Comparison of ENCODE assay signal across 26 mouse cellular contexts in the genomic region with DNA sequence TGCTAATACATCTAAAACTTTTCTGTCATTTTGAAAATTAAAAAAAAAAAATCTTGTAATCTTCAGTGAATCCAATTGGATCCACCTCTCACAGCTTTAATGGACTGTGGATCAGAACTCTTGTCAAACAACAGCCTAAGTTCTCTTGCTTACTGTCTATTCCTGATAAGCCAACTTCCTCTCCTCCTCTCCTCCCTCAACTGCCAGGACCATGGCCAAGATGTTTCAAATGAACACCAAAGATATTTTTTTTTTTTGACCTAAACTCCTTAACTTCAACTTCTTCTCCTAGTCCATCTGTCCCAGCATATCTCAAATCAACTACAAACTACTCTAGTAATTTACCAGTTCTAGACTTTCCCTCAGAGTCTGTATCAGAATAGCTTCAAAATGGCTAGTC.
"Had no signal": no experiment of that assay in that cellular context is flagged by ENCODE, and none has a peak within 500 bp of the region (broad histone marks: within the 10 kb centered on the region; RNA-seq: fewer than 3 reads in every experiment).

No protein-coding gene starts in this region.

- H3K27ac ChIP-seq: embryonic facial prominence, embryonic 10.5 days; embryonic facial prominence, embryonic 12.5 days; embryonic facial prominence, embryonic 13.5 days; embryonic facial prominence, embryonic 15.5 days; forebrain, embryonic 10.5 days; forebrain, embryonic 12.5 days; forebrain, embryonic 13.5 days; forebrain, embryonic 15.5 days; gastrocnemius, adult 2 months; heart, adult 2 months; heart, embryonic 10.5 days had no signal

- H3K4me1 ChIP-seq: embryonic facial prominence, embryonic 10.5 days; embryonic facial prominence, embryonic 12.5 days; embryonic facial prominence, embryonic 13.5 days; embryonic facial prominence, embryonic 15.5 days; forebrain, embryonic 10.5 days; forebrain, embryonic 12.5 days; forebrain, embryonic 13.5 days; forebrain, embryonic 15.5 days; heart, embryonic 10.5 days had no signal

- H3K36me3 ChIP-seq: embryonic facial prominence, embryonic 10.5 days; embryonic facial prominence, embryonic 12.5 days; embryonic facial prominence, embryonic 13.5 days; embryonic facial prominence, embryonic 15.5 days; forebrain, embryonic 10.5 days; forebrain, embryonic 12.5 days; forebrain, embryonic 15.5 days; heart, embryonic 10.5 days had no signal

- H3K27me3 ChIP-seq: embryonic facial prominence, embryonic 12.5 days; embryonic facial prominence, embryonic 13.5 days; embryonic facial prominence, embryonic 15.5 days; forebrain, embryonic 12.5 days; forebrain, embryonic 13.5 days; forebrain, embryonic 15.5 days had no signal

- H3K9ac ChIP-seq: embryonic facial prominence, embryonic 12.5 days; embryonic facial prominence, embryonic 13.5 days; embryonic facial prominence, embryonic 15.5 days; forebrain, embryonic 12.5 days; forebrain, embryonic 13.5 days; forebrain, embryonic 15.5 days; forebrain, postnatal 0 days had no signal

- H3K9me3 ChIP-seq: embryonic facial prominence, embryonic 10.5 days; embryonic facial prominence, embryonic 12.5 days; embryonic facial prominence, embryonic 15.5 days; forebrain, embryonic 10.5 days; forebrain, embryonic 12.5 days; forebrain, embryonic 13.5 days; forebrain, embryonic 15.5 days; heart, embryonic 10.5 days had no signal

- H3K4me3 ChIP-seq: embryonic facial prominence, embryonic 10.5 days; embryonic facial prominence, embryonic 12.5 days; embryonic facial prominence, embryonic 13.5 days; embryonic facial prominence, embryonic 15.5 days; erythroblast, embryonic 14.5 days; forebrain, embryonic 10.5 days; forebrain, embryonic 12.5 days; forebrain, embryonic 13.5 days; forebrain, embryonic 15.5 days; gastrocnemius, adult 2 months; heart, adult 2 months; heart, embryonic 10.5 days had no signal

- DNase-seq: cerebellum, adult 9-10 months; cerebellum, adult 9-11 months; cerebellum, postnatal 10 days; cerebellum, postnatal 14 days; cerebellum, postnatal 25 days; cerebellum, postnatal 36 days; embryo, embryonic 11 days; forebrain, postnatal 0 days; gastrocnemius, adult 2 months; gastrocnemius, postnatal 10 days; gastrocnemius, postnatal 14 days; gastrocnemius, postnatal 25 days; gastrocnemius, postnatal 36 days; heart, adult 11 months; heart, adult 18-20 months; heart, adult 2 months had no signal
